Mouse (Mus musculus) heart, postnatal 0 days (tissue): ENCODE measurements around the gene Olfr1416. TPM values are rescaled to one million over a fixed set of nuclear protein-coding genes. Genes with fewer than 3 reads are reported as not detected.

Experiments
- ATAC-seq: fragments of 200-750 bp; cut with Nextera tagmentation; 2 replicates; pipeline ENCODE4 v1.8.0; 2017; ENCODE audit warnings: low read depth, moderate number of reproducible peaks, moderate library complexity; ENCODE audit not compliant: insufficient read depth
- DNase-seq: peaks from one replicate; pipeline ENCODE4 v3.0.0-alpha.2; 2016; ENCODE audit warnings: low spot score
- H3K27ac ChIP-seq: fragments of 300-500 bp; sonication (generic); 2 replicates; pipeline ENCODE4 v1.5.1; 2014; ENCODE audit warnings: low read depth, mild to moderate bottlenecking
- H3K27me3 ChIP-seq: fragments of 300-500 bp; sonication (generic); 2 replicates; pipeline ENCODE4 v1.6.1; 2014; ENCODE audit warnings: low read length, mixed read lengths; ENCODE audit not compliant: control insufficient read depth, insufficient read depth
- H3K36me3 ChIP-seq: fragments of 300-500 bp; sonication (generic); replicated peaks from 2 replicates; pipeline ENCODE4 v1.6.1; 2014; ENCODE audit warnings: low read length, mixed read lengths; ENCODE audit not compliant: control insufficient read depth, insufficient read depth
- H3K4me1 ChIP-seq: fragments of 300-500 bp; sonication (generic); 2 replicates; pipeline ENCODE4 v1.6.1; 2014; ENCODE audit warnings: antibody characterized with exemption; ENCODE audit not compliant: control insufficient read depth, insufficient read depth
- H3K4me2 ChIP-seq: fragments of 300-500 bp; sonication (generic); 2 replicates; pipeline ENCODE4 v1.6.1; 2014; ENCODE audit warnings: low read depth, mild to moderate bottlenecking, low read length, moderate library complexity
- H3K4me3 ChIP-seq: fragments of 300-500 bp; sonication (generic); 2 replicates; pipeline ENCODE4 v1.5.1; 2014; ENCODE audit warnings: low read depth, low read length
- H3K9ac ChIP-seq: fragments of 300-500 bp; sonication (generic); replicated peaks from 2 replicates; pipeline ENCODE4 v1.6.1; 2014; ENCODE audit warnings: low read depth, low read length, mixed read lengths
- H3K9me3 ChIP-seq: fragments of 300-500 bp; sonication (generic); replicated peaks from 2 replicates; pipeline ENCODE4 v1.6.1; 2016; ENCODE audit warnings: low read length; ENCODE audit not compliant: control insufficient read depth
- CTCF ChIP-seq: IDR thresholded peaks from 2 replicates; pipeline ENCODE4 v1.5.1; 2016; ENCODE audit warnings: antibody characterized with exemption, control low read depth, low read depth
- EP300 ChIP-seq: IDR thresholded peaks from 2 replicates; pipeline ENCODE4 v1.6.1; 2016; ENCODE audit warnings: antibody characterized with exemption, low read depth
- WGBS: fragments of 180-500 bp; shearing (Covaris S2); extraction: QIAGEN DNeasy Blood & Tissue Kit; methylation state at CpG from one replicate; pipeline ENCODE4 v1.1.7; 2014; 5-methylcytosine and 5-hydroxymethylcytosine counted together
- microRNA-seq: library from miRNA; unstranded; fragments of <30 nt; microRNA quantifications from one replicate; pipeline ENCODE4, GENCODE M21; 2016
- polyA plus RNA-seq: library from polyadenylated mRNA; unstranded; fragments of >200 nt; fragmentation: Nextera tagmentation; extraction: Ambion mirVana; gene quantifications from 2 replicates; pipeline ENCODE4 v1.2.1, GENCODE M21; 2015
- total RNA-seq: library from RNA; depleted of rRNA; stranded (reverse); fragments of >200 nt; gene quantifications from 2 replicates; pipeline ENCODE4 v1.2.3, GENCODE M21; 2014; ENCODE audit warnings: low replicate concordance; rRNA removed

Gene Olfr1416
- total and polyA plus RNA-seq, 2 experiments from 2014 or later = not detected

GRCm38 (mm10) chr1:92430991-92431390 lies 53.9 kb downstream of the Olfr1416 start:
- no peaks in the 10 kb centered on the region for H3K36me3 ChIP-seq
- no peak overlapping the region for H3K4me2 ChIP-seq
- 77% methylated on average over 1 of the region's 1 CpGs for WGBS

More at GRCm38 (mm10) chr1:92430991-92431390, 53.9 kb downstream of the Olfr1416 start:
- TF ChIP-seq EP300 (no peak), CTCF (no peak)
- no peaks in the 10 kb centered on the region for H3K4me1 ChIP-seq
- DNase-seq (no peak), ATAC-seq (no peak)
- no peak overlapping the region for H3K9ac ChIP-seq
- no peak overlapping the region for H3K4me3 ChIP-seq
- H3K27me3 ChIP-seq = no peaks in the 10 kb centered on the region
- no peaks in the 10 kb centered on the region for H3K9me3 ChIP-seq
- no peak overlapping the region for H3K27ac ChIP-seq

Small RNA genes within 50 kb of the gene (microRNA-seq; reads per million reads assigned to microRNA genes)
- 9.3 reads per million, percentile 28 among the genes with 10 or more reads in this experiment for gene Mir6900

Other genes starting within 250 kb of the Olfr1416 start
- gene Ndufa10, start 11.3 kb downstream of the Olfr1416 start, total RNA-seq = 575 and 686 TPM in 2 replicates
- 1,020 and 1,029 TPM in 2 replicates for gene Ndufa10, start 11.3 kb downstream of the Olfr1416 start, polyA plus RNA-seq
- gene Olfr1415, start 11.0 kb upstream of the Olfr1416 start, total RNA-seq = not detected in 2 replicates
- gene Olfr1415, start 11.0 kb upstream of the Olfr1416 start, polyA plus RNA-seq = not detected in 2 replicates
- not detected in 2 replicates for gene Olfr1414, start 33.5 kb upstream of the Olfr1416 start, total RNA-seq
- not detected in 2 replicates for gene Olfr1414, start 33.5 kb upstream of the Olfr1416 start, polyA plus RNA-seq
- gene Olfr1413, start 86.2 kb upstream of the Olfr1416 start, total RNA-seq = not detected in 2 replicates
- not detected in 2 replicates for gene Olfr1413, start 86.2 kb upstream of the Olfr1416 start, polyA plus RNA-seq
- not detected in 2 replicates for gene Olfr1412, start 100.7 kb upstream of the Olfr1416 start, total RNA-seq
- gene Olfr1412, start 100.7 kb upstream of the Olfr1416 start, polyA plus RNA-seq = not detected in 2 replicates
- not detected in 2 replicates for gene Olfr1411, start 109.3 kb upstream of the Olfr1416 start, total RNA-seq
- gene Olfr1411, start 109.3 kb upstream of the Olfr1416 start, polyA plus RNA-seq = not detected in 2 replicates
- not detected in 2 replicates for gene Olfr1410, start 120.7 kb upstream of the Olfr1416 start, total RNA-seq
- gene Olfr1410, start 120.7 kb upstream of the Olfr1416 start, polyA plus RNA-seq = not detected in 2 replicates
- gene Olfr12, start 132.7 kb upstream of the Olfr1416 start, total RNA-seq = not detected in 2 replicates
- not detected in 2 replicates for gene Olfr12, start 132.7 kb upstream of the Olfr1416 start, polyA plus RNA-seq
- 187 and 203 TPM in 2 replicates for gene Cops9, start 156.9 kb upstream of the Olfr1416 start, total RNA-seq
- 507 and 524 TPM in 2 replicates for gene Cops9, start 156.9 kb upstream of the Olfr1416 start, polyA plus RNA-seq
- 0.08 TPM in 1 of 2 replicates, not detected in the other for gene Otos, start 163.7 kb upstream of the Olfr1416 start, total RNA-seq
- not detected in 2 replicates for gene Otos, start 163.7 kb upstream of the Olfr1416 start, polyA plus RNA-seq